Comparison of ENCODE assay signal across 10 mouse cellular contexts in genomic region chr11:99111155-99111554, GRCm38 (mm10). TPM values are rescaled to one million over a fixed set of nuclear protein-coding genes. Genes with fewer than 3 reads are reported as not detected.
DNase-seq lines count a peak whose midpoint lies in the region; ATAC-seq and TF ChIP-seq lines count a peak whose summit lies in the region.
"Had no signal": no experiment of that assay in that cellular context is flagged by ENCODE, and none has a peak within 500 bp of the region (broad histone marks: within the 10 kb centered on the region; RNA-seq: fewer than 3 reads in every experiment).

No protein-coding gene starts in this region.

- peak; percentile 54 for DNase-seq in A20 (ENCODE audit: low read depth, low spot score)
- peak; percentile 72 to 83 for DNase-seq in layer of hippocampus, adult 2 months (ENCODE audit: low spot score in 2 of 2)
- peak; percentile 79 for DNase-seq in naive thymus-derived CD4-positive, alpha-beta T cell, adult 2 months (ENCODE audit: low read depth)
- DNase-seq in stomach, postnatal 0 days (ENCODE audit: low spot score) = no peak
- DNase-seq in gastrocnemius, postnatal 10 days = no peak
- DNase-seq in lung, adult 18-20 months = no peak
- DNase-seq: cerebellum, adult 11 months; lung, adult 2 months had no signal

- H3K27me3 ChIP-seq in stomach, postnatal 0 days (ENCODE audit: control insufficient read depth, insufficient read depth, low read length) = no peaks in the 10 kb centered on the region
- H3K27me3 ChIP-seq: forebrain, embryonic 12.5 days had no signal

- TF ChIP-seq CTCF in layer of hippocampus, adult 2 months (conservative IDR thresholded peaks at IDR 0.05) = no peak
- no peak for TF ChIP-seq CTCF in stomach, postnatal 0 days (IDR thresholded peaks at IDR 0.05; ENCODE audit: low read depth)

- WGBS in stomach, postnatal 0 days = 51% methylated on average over 11 of the region's 11 CpGs

- H3K4me3 ChIP-seq in layer of hippocampus, adult 2 months = no peak overlapping the region
- no peak overlapping the region for H3K4me3 ChIP-seq in stomach, postnatal 0 days (ENCODE audit: low read depth, low read length)
- H3K4me3 ChIP-seq: forebrain, embryonic 12.5 days had no signal

- no peak for TF ChIP-seq EP300 in stomach, postnatal 0 days (optimal IDR thresholded peaks at IDR 0.05)

- peak; percentile 52 for ATAC-seq in CD4-positive, CD25-positive, alpha-beta regulatory T cell, adult 4 months
- no peak for ATAC-seq in stomach, postnatal 0 days (ENCODE audit: low FRiP score, low TSS enrichment)

- H3K4me1 ChIP-seq in stomach, postnatal 0 days (replicated peaks; ENCODE audit: control insufficient read depth, insufficient read depth) = peaks cover 7% of the 10 kb centered on the region

- no peak overlapping the region for H3K4me2 ChIP-seq in stomach, postnatal 0 days (replicated peaks; ENCODE audit: low read depth)
- H3K4me2 ChIP-seq: forebrain, embryonic 12.5 days had no signal

- H3K9ac ChIP-seq in stomach, postnatal 0 days (ENCODE audit: low read length) = no peak overlapping the region
- H3K9ac ChIP-seq: forebrain, embryonic 12.5 days had no signal

- no peaks in the 10 kb centered on the region for H3K9me3 ChIP-seq in stomach, postnatal 0 days (ENCODE audit: control insufficient read depth, low read length)
- H3K9me3 ChIP-seq: forebrain, embryonic 12.5 days had no signal

- H3K36me3 ChIP-seq in stomach, postnatal 0 days (ENCODE audit: control insufficient read depth, insufficient read depth, low read length) = no peaks in the 10 kb centered on the region
- H3K36me3 ChIP-seq: forebrain, embryonic 12.5 days had no signal

- peak overlapping the region; percentile 70; the same call in 1 of the 2 replicates for H3K27ac ChIP-seq in layer of hippocampus, adult 2 months
- H3K27ac ChIP-seq in stomach, postnatal 0 days (replicated peaks) = no peak overlapping the region
- H3K27ac ChIP-seq: forebrain, embryonic 12.5 days had no signal

RNA-seq across cellular contexts. Expression of gene Tns4, which starts 22.0 kb away (rescaled TPM):
- under 1 TPM in 1 of 2 experiments, not detected in 1; 0.35 TPM for polyA plus RNA-seq in CD4-positive, CD25-positive, alpha-beta regulatory T cell, adult 4 months (2017; shearing (Covaris generic))
- total RNA-seq in layer of hippocampus, adult 2 months (2021) = not detected
- polyA plus RNA-seq in stomach, postnatal 0 days (2015; fragmentation: Nextera tagmentation; extraction: Ambion mirVana) = 0.82 and 1.1 TPM in 2 replicates
- not detected for total RNA-seq in gastrocnemius, postnatal 10 days (2021)

RNA-seq across cellular contexts. Expression of gene Ccr7, which starts 43.7 kb away (rescaled TPM):
- 100 to 1,000 TPM; 277 to 361 TPM for polyA plus RNA-seq in CD4-positive, CD25-positive, alpha-beta regulatory T cell, adult 4 months (2017; shearing (Covaris generic))
- not detected for total RNA-seq in layer of hippocampus, adult 2 months (2021)
- 0.05 and 0.07 TPM in 2 replicates for polyA plus RNA-seq in stomach, postnatal 0 days (2015; fragmentation: Nextera tagmentation; extraction: Ambion mirVana)
- total RNA-seq in gastrocnemius, postnatal 10 days (2021) = under 1 TPM; 0.14 to 0.23 TPM
- polyA plus RNA-seq: forebrain, embryonic 12.5 days had no signal

Comparison
In these comparisons a context has a peak if more than half of its experiments do, and no peak if none do; other contexts are left out.
1. DNase-seq: peak in A20 (single experiment), layer of hippocampus, adult 2 months (2 of 2) and naive thymus-derived CD4-positive, alpha-beta T cell, adult 2 months (single experiment); none in stomach, postnatal 0 days (single experiment), gastrocnemius, postnatal 10 days (single experiment) and lung, adult 18-20 months (0 of 2).